Comparison of ENCODE assay signal across 21 mouse cellular contexts in genomic region chr14:31994021-31994420, GRCm38 (mm10). TPM values are rescaled to one million over a fixed set of nuclear protein-coding genes. Genes with fewer than 3 reads are reported as not detected.
DNase-seq lines count a peak whose midpoint lies in the region; ATAC-seq and TF ChIP-seq lines count a peak whose summit lies in the region.
"Had no signal": no experiment of that assay in that cellular context is flagged by ENCODE, and none has a peak within 500 bp of the region (broad histone marks: within the 10 kb centered on the region; RNA-seq: fewer than 3 reads in every experiment).

No protein-coding gene starts in this region.

- TF ChIP-seq CTCF in kidney, postnatal 0 days (IDR thresholded peaks at IDR 0.05; ENCODE audit: low read depth), result no peak
- no peak for TF ChIP-seq CTCF in cortical plate, adult 2 months (IDR thresholded peaks at IDR 0.05; ENCODE audit: extremely low read depth, insufficient read depth, low read length)

- H3K36me3 ChIP-seq in heart, embryonic 12.5 days, result no peaks in the 10 kb centered on the region
- no peaks in the 10 kb centered on the region for H3K36me3 ChIP-seq in kidney, postnatal 0 days (ENCODE audit: insufficient read depth, low read length)
- H3K36me3 ChIP-seq: embryonic facial prominence, embryonic 13.5 days; heart, embryonic 13.5 days; limb, embryonic 15.5 days had no signal

- peak; percentile 51 to 68 for DNase-seq in heart, adult 18-20 months
- no peak for DNase-seq in kidney, postnatal 0 days (ENCODE audit: low spot score)
- no peak for DNase-seq in kidney, postnatal 25 days
- peak; percentile 25 for DNase-seq in NIH3T3 (ENCODE audit: low read depth)
- no peak for DNase-seq in thymus, postnatal 0 days (ENCODE audit: low spot score)
- DNase-seq: adrenal gland, adult 2 months; cerebellum, adult 9-11 months; kidney, adult 11 months; layer of hippocampus, postnatal 36 days; liver, postnatal 0 days; lung, postnatal 10 days; thymus, postnatal 25 days had no signal

- no peak for ATAC-seq in heart, embryonic 12.5 days (ENCODE audit: insufficient number of reproducible peaks, low FRiP score)
- ATAC-seq in kidney, postnatal 0 days (replicated peaks; ENCODE audit: low FRiP score, low read depth), result no peak
- ATAC-seq: forebrain, embryonic 16.5 days; liver, postnatal 0 days; midbrain, embryonic 16.5 days had no signal

- H3K9me3 ChIP-seq in heart, embryonic 12.5 days (replicated peaks), result peaks cover 10% of the 10 kb centered on the region
- no peaks in the 10 kb centered on the region for H3K9me3 ChIP-seq in kidney, postnatal 0 days (replicated peaks; ENCODE audit: low read length)
- H3K9me3 ChIP-seq: embryonic facial prominence, embryonic 13.5 days; limb, embryonic 15.5 days had no signal

- no peak overlapping the region for H3K4me3 ChIP-seq in heart, embryonic 12.5 days
- H3K4me3 ChIP-seq in kidney, postnatal 0 days (replicated peaks; ENCODE audit: low read depth, low read length), result no peak overlapping the region
- no peak overlapping the region for H3K4me3 ChIP-seq in cortical plate, adult 2 months (ENCODE audit: insufficient read depth, low read length)
- H3K4me3 ChIP-seq: embryonic facial prominence, embryonic 13.5 days; heart, embryonic 13.5 days; limb, embryonic 15.5 days had no signal

- H3K4me1 ChIP-seq in heart, embryonic 12.5 days (replicated peaks), result peaks cover 10% of the 10 kb centered on the region; the same call in 1 of the 2 replicates
- H3K4me1 ChIP-seq in kidney, postnatal 0 days (replicated peaks; ENCODE audit: insufficient read depth, low read length), result no peaks in the 10 kb centered on the region
- H3K4me1 ChIP-seq in cortical plate, adult 2 months (ENCODE audit: control insufficient read depth, insufficient read depth, low read length), result no peaks in the 10 kb centered on the region
- H3K4me1 ChIP-seq: limb, embryonic 15.5 days had no signal

- no peak overlapping the region for H3K27ac ChIP-seq in heart, embryonic 12.5 days (ENCODE audit: poor library complexity, severe bottlenecking)
- 0 out of 2 replicates have a peak overlapping the region, but pooled peaks have one; percentile 8 for H3K27ac ChIP-seq in kidney, postnatal 0 days
- peak overlapping the region; percentile 49; the same call in 1 of the 2 replicates for H3K27ac ChIP-seq in cortical plate, adult 2 months (ENCODE audit: insufficient read depth, low read length)
- H3K27ac ChIP-seq: embryonic facial prominence, embryonic 13.5 days; heart, embryonic 13.5 days; limb, embryonic 15.5 days had no signal

- no peaks in the 10 kb centered on the region for H3K27me3 ChIP-seq in heart, embryonic 12.5 days (replicated peaks)
- no peaks in the 10 kb centered on the region for H3K27me3 ChIP-seq in kidney, postnatal 0 days (ENCODE audit: insufficient read depth, low read length)
- H3K27me3 ChIP-seq: embryonic facial prominence, embryonic 13.5 days; heart, embryonic 13.5 days; limb, embryonic 15.5 days had no signal

- H3K4me2 ChIP-seq in heart, embryonic 12.5 days, result no peak overlapping the region
- H3K4me2 ChIP-seq in kidney, postnatal 0 days (ENCODE audit: low read length), result no peak overlapping the region
- H3K4me2 ChIP-seq: embryonic facial prominence, embryonic 13.5 days; heart, embryonic 13.5 days; limb, embryonic 15.5 days had no signal

- no peak for TF ChIP-seq POLR2A in cortical plate, adult 2 months (IDR thresholded peaks at IDR 0.05; ENCODE audit: extremely low read depth, insufficient read depth, low read length)

- no peak overlapping the region for H3K9ac ChIP-seq in heart, embryonic 12.5 days
- no peak overlapping the region for H3K9ac ChIP-seq in kidney, postnatal 0 days (ENCODE audit: low read depth, low read length)
- H3K9ac ChIP-seq: embryonic facial prominence, embryonic 13.5 days; heart, embryonic 13.5 days; limb, embryonic 15.5 days; liver, postnatal 0 days had no signal

- 26% methylated on average over 8 of the region's 8 CpGs for WGBS in heart, embryonic 12.5 days
- 54% methylated on average over 8 of the region's 8 CpGs for WGBS in kidney, postnatal 0 days

RNA-seq across cellular contexts. Expression of gene Galnt15, which starts 34.8 kb away (rescaled TPM):
- total RNA-seq in heart, adult 18-20 months (2021), result 10 to 100 TPM; 13.5 to 14.5 TPM
- 0.29 and 0.35 TPM in 2 replicates for polyA plus RNA-seq in heart, embryonic 12.5 days (2016; fragmentation: Nextera tagmentation; extraction: Ambion mirVana)
- polyA plus RNA-seq in kidney, postnatal 0 days (2015; fragmentation: Nextera tagmentation; extraction: Ambion mirVana), result 0.28 and 0.34 TPM in 2 replicates
- 1.3 and 2.1 TPM in 2 replicates for polyA plus RNA-seq in cortical plate, adult 2 months (2012; rRNA removed)
- polyA plus RNA-seq in thymus, postnatal 0 days (2015; fragmentation: Nextera tagmentation; extraction: Ambion mirVana), result 0.82 and 0.86 TPM in 2 replicates
- total RNA-seq: megakaryocyte-erythroid progenitor cell, adult 5-6 weeks; neutrophil, adult 5-6 weeks had no signal

Comparison
In these comparisons a context has a peak if more than half of its experiments do, and no peak if none do; other contexts are left out.
1. DNase-seq: peak in heart, adult 18-20 months (2 of 2) and NIH3T3 (single experiment); none in kidney, postnatal 0 days (single experiment), kidney, postnatal 25 days (0 of 2) and thymus, postnatal 0 days (single experiment).